ENCODE assay signal across 11 mouse cellular contexts in the genomic region with DNA sequence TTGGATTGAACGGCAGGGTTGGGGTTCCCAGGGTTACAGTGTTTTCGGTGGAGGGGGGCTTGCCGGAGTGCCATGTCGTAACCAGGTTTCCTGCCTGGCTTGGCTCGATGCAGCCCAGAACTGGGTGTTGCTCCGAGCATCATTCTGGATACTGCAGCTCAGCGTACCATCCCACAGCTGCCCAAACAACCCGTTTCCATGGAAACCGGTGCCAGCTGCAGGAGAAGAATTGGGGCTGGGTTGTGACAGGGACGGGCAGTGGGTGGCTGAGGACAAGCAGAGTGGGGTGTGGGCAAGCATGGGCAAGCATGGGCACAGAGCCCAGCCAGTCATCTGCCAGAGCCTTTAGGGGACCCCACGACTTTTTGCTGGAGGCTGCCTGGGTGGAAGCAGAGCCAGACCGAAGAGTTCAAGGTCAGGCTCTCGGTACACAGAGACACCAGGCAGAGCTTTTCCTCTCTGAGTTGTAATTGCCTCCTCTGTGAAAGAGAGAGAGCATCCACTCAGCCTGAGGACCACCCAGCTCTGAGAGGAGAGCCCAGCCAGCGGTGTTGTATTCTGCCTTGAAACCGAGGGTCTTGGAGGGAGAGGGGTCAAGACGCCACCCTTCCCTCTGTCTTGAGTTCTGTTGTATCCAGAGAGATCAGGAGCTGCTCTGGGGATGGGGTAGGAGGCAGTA. TPM values are rescaled to one million over a fixed set of nuclear protein-coding genes. Genes with fewer than 3 reads are reported as not detected.
DNase-seq lines count a peak whose midpoint lies in the region; ATAC-seq lines count a peak whose summit lies in the region.
"Had no signal": no experiment of that assay in that cellular context is flagged by ENCODE, and none has a peak within 500 bp of the region (broad histone marks: within the 10 kb centered on the region; RNA-seq: fewer than 3 reads in every experiment).

No protein-coding gene starts in this region.

- WGBS in forebrain, embryonic 16.5 days = 57% methylated on average over 16 of the region's 16 CpGs
- 63% methylated on average over 16 of the region's 16 CpGs for WGBS in forebrain, embryonic 13.5 days
- 77% methylated on average over 16 of the region's 16 CpGs for WGBS in embryonic facial prominence, embryonic 10.5 days

- DNase-seq in embryonic facial prominence, embryonic 10.5 days (ENCODE audit: low spot score) = no peak
- DNase-seq in layer of hippocampus, postnatal 36 days = peak; percentile 68 to 76
- peak; percentile 15 for DNase-seq in retina, embryonic 14.5 days (ENCODE audit: low spot score)
- DNase-seq in testis, postnatal 10 days (ENCODE audit: low spot score) = no peak
- DNase-seq in spleen, adult 12 weeks (ENCODE audit: low spot score) = no peak
- DNase-seq in gastrocnemius, postnatal 14 days = no peak
- DNase-seq: gastrocnemius, postnatal 36 days had no signal

- no peaks in the 10 kb centered on the region for H3K27me3 ChIP-seq in forebrain, embryonic 16.5 days (replicated peaks; ENCODE audit: control insufficient read depth, insufficient read depth, low read length)
- peaks cover 2% of the 10 kb centered on the region; the same call in 1 of the 2 replicates for H3K27me3 ChIP-seq in forebrain, embryonic 13.5 days
- H3K27me3 ChIP-seq in embryonic facial prominence, embryonic 10.5 days (replicated peaks; ENCODE audit: low read depth, poor library complexity, severe bottlenecking) = peaks cover 4% of the 10 kb centered on the region; the same call in 1 of the 2 replicates
- H3K27me3 ChIP-seq: limb, embryonic 15.5 days had no signal

- H3K4me3 ChIP-seq in forebrain, embryonic 16.5 days (replicated peaks; ENCODE audit: low read length) = no peak overlapping the region
- H3K4me3 ChIP-seq in forebrain, embryonic 13.5 days = no peak overlapping the region
- no peak overlapping the region for H3K4me3 ChIP-seq in embryonic facial prominence, embryonic 10.5 days
- H3K4me3 ChIP-seq: limb, embryonic 15.5 days had no signal

- no peak overlapping the region for H3K9ac ChIP-seq in forebrain, embryonic 16.5 days (replicated peaks; ENCODE audit: low read depth, low read length)
- no peak overlapping the region for H3K9ac ChIP-seq in forebrain, embryonic 13.5 days
- H3K9ac ChIP-seq: limb, embryonic 15.5 days had no signal

- intact Hi-C loops in gastrocnemius, postnatal 14 days (cut with DNase I; ENCODE audit: low total_unique reads) = loop anchor here (10.0 kb wide), 1 partner anchor 230 kb away; no protein-coding TSS in a partner anchor

- H3K36me3 ChIP-seq in forebrain, embryonic 16.5 days (ENCODE audit: control insufficient read depth, insufficient read depth) = no peaks in the 10 kb centered on the region
- no peaks in the 10 kb centered on the region for H3K36me3 ChIP-seq in forebrain, embryonic 13.5 days (ENCODE audit: poor library complexity, severe bottlenecking)
- no peaks in the 10 kb centered on the region for H3K36me3 ChIP-seq in embryonic facial prominence, embryonic 10.5 days (replicated peaks)
- H3K36me3 ChIP-seq: limb, embryonic 15.5 days had no signal

- H3K4me2 ChIP-seq in forebrain, embryonic 16.5 days (ENCODE audit: low read length) = no peak overlapping the region
- no peak overlapping the region for H3K4me2 ChIP-seq in forebrain, embryonic 13.5 days
- H3K4me2 ChIP-seq: limb, embryonic 15.5 days had no signal

- H3K27ac ChIP-seq in forebrain, embryonic 16.5 days (ENCODE audit: low read length) = no peak overlapping the region
- no peak overlapping the region for H3K27ac ChIP-seq in forebrain, embryonic 13.5 days
- 0 out of 2 replicates have a peak overlapping the region, but pooled peaks have one; percentile 14 for H3K27ac ChIP-seq in embryonic facial prominence, embryonic 10.5 days (replicated peaks)
- H3K27ac ChIP-seq: limb, embryonic 15.5 days had no signal

- peaks cover 4% of the 10 kb centered on the region; the same call in 1 of the 2 replicates for H3K4me1 ChIP-seq in forebrain, embryonic 16.5 days (replicated peaks; ENCODE audit: control insufficient read depth, insufficient read depth, low read length)
- peaks cover 12% of the 10 kb centered on the region for H3K4me1 ChIP-seq in forebrain, embryonic 13.5 days
- peaks cover 13% of the 10 kb centered on the region for H3K4me1 ChIP-seq in embryonic facial prominence, embryonic 10.5 days

- ATAC-seq in forebrain, embryonic 16.5 days = peak; percentile 63
- ATAC-seq in forebrain, embryonic 13.5 days = no peak

- no peaks in the 10 kb centered on the region for H3K9me3 ChIP-seq in forebrain, embryonic 16.5 days (ENCODE audit: control insufficient read depth, low read length)
- 0 out of 2 replicates have a peak, but pooled peaks cover 5% of the 10 kb centered on the region for H3K9me3 ChIP-seq in forebrain, embryonic 13.5 days (replicated peaks)
- 0 out of 2 replicates have a peak, but pooled peaks cover 4% of the 10 kb centered on the region for H3K9me3 ChIP-seq in embryonic facial prominence, embryonic 10.5 days
- H3K9me3 ChIP-seq: limb, embryonic 15.5 days had no signal

RNA-seq across cellular contexts. Expression of gene Spocd1, which starts 5.3 kb away (rescaled TPM):
- polyA plus RNA-seq in forebrain, embryonic 16.5 days (2015; fragmentation: Nextera tagmentation; extraction: Ambion mirVana) = not detected in 2 replicates
- polyA plus RNA-seq in forebrain, embryonic 13.5 days (2015; fragmentation: Nextera tagmentation; extraction: Ambion mirVana) = not detected in 2 replicates
- not detected in 2 replicates for polyA plus RNA-seq in embryonic facial prominence, embryonic 10.5 days (2016; fragmentation: Nextera tagmentation; extraction: Ambion mirVana)
- total RNA-seq in layer of hippocampus, postnatal 36 days (2021) = under 1 TPM; 0.51 to 0.55 TPM
- total RNA-seq in gastrocnemius, postnatal 14 days (2021) = not detected
- total RNA-seq: gastrocnemius, postnatal 36 days; neutrophil, adult 5-6 weeks had no signal

RNA-seq across cellular contexts. Expression of gene Adgrb2, which starts 50.4 kb away (rescaled TPM):
- polyA plus RNA-seq in forebrain, embryonic 16.5 days (2015; fragmentation: Nextera tagmentation; extraction: Ambion mirVana) = 9.6 and 12.2 TPM in 2 replicates
- polyA plus RNA-seq in forebrain, embryonic 13.5 days (2015; fragmentation: Nextera tagmentation; extraction: Ambion mirVana) = 6.4 and 8.3 TPM in 2 replicates
- polyA plus RNA-seq in embryonic facial prominence, embryonic 10.5 days (2016; fragmentation: Nextera tagmentation; extraction: Ambion mirVana) = 1.1 and 1.2 TPM in 2 replicates
- 100 to 1,000 TPM; 529 to 570 TPM for total RNA-seq in layer of hippocampus, postnatal 36 days (2021)
- total RNA-seq in gastrocnemius, postnatal 14 days (2021) = 1 to 10 TPM; 1.0 to 1.5 TPM
- total RNA-seq: neutrophil, adult 5-6 weeks had no signal

Comparison
In these comparisons a context has a peak if more than half of its experiments do, and no peak if none do; other contexts are left out.
1. DNase-seq: peak in layer of hippocampus, postnatal 36 days (2 of 2) and retina, embryonic 14.5 days (single experiment); none in embryonic facial prominence, embryonic 10.5 days (single experiment), testis, postnatal 10 days (single experiment), spleen, adult 12 weeks (single experiment) and gastrocnemius, postnatal 14 days (single experiment).